Mouse (Mus musculus) CH12.LX (cell line): ENCODE results near the gene Dtnbp1. TPM values are rescaled to one million over a fixed set of nuclear protein-coding genes. Genes with fewer than 3 reads are reported as not detected.

ENCODE experiments used
- DNase-seq: peaks from one replicate; pipeline ENCODE4 v3.0.0-alpha.2; 2013; ENCODE audit errors: extremely low read depth
- H3K27ac ChIP-seq: 2 replicates; pipeline ENCODE4 v1.5.1; 2012; ENCODE audit warnings: low read depth, mild to moderate bottlenecking, control low read depth, moderate library complexity; ENCODE audit not compliant: insufficient read depth
- H3K27me3 ChIP-seq: replicated peaks from 2 replicates; pipeline ENCODE3; 2012; ENCODE audit warnings: inconsistent platforms
- H3K36me3 ChIP-seq, 2 experiments: replicated peaks in 1 of 2; 2 replicates each; pipeline versions ENCODE3 to v1.6.1; 2012; ENCODE audit warnings: inconsistent platforms in 1 of 2, low read length in 1 of 2, mild to moderate bottlenecking in 1 of 2, mixed read lengths in 1 of 2, moderate library complexity in 1 of 2; ENCODE audit not compliant: control insufficient read depth in 1 of 2, insufficient read depth in 1 of 2
- H3K4me1 ChIP-seq, 2 experiments: 2 replicates each; pipeline ENCODE4 v1.6.1; 2012; ENCODE audit warnings: inconsistent platforms in 1 of 2, moderate library complexity in 1 of 2; ENCODE audit not compliant: insufficient read depth in 2 of 2, control insufficient read depth in 1 of 2
- H3K4me2 ChIP-seq: 2 replicates; pipeline ENCODE4 v1.6.1; 2012; ENCODE audit warnings: low read depth, mild to moderate bottlenecking, control low read depth; ENCODE audit not compliant: poor library complexity, insufficient read depth, severe bottlenecking
- H3K4me3 ChIP-seq, 3 experiments: fragments of 150-350 bp in 1 of 3; sonication (generic) in 1 of 3; replicated peaks in 1 of 3; 2 replicates each; pipeline versions ENCODE3 to v1.5.1; 2011 to 2012; ENCODE audit warnings: low read depth in 2 of 3, low read length in 2 of 3, mild to moderate bottlenecking in 2 of 3, moderate library complexity in 2 of 3, control low read depth in 1 of 3, improper control_type of control experiment in 1 of 3, inconsistent platforms in 1 of 3, mixed read lengths in 1 of 3; ENCODE audit not compliant: poor library complexity in 1 of 3
- H3K79me2 ChIP-seq: replicated peaks from 2 replicates; pipeline ENCODE4 v1.6.1; 2012; ENCODE audit warnings: mild to moderate bottlenecking, moderate library complexity; ENCODE audit not compliant: control insufficient read depth, poor library complexity, insufficient read depth, severe bottlenecking; ENCODE audit errors: extremely low read depth
- H3K9ac ChIP-seq: 2 replicates; pipeline ENCODE4 v1.6.1; 2012; ENCODE audit warnings: low read depth, mild to moderate bottlenecking, control low read depth, moderate library complexity; ENCODE audit not compliant: insufficient read depth
- H3K9me3 ChIP-seq: replicated peaks from 2 replicates; pipeline ENCODE3; 2012; ENCODE audit warnings: low read length, inconsistent platforms, mixed read lengths
- BHLHE40 ChIP-seq: IDR thresholded peaks from 2 replicates; pipeline ENCODE4 v1.6.1; 2011; ENCODE audit warnings: mild to moderate bottlenecking, low read depth, low read length, improper control_type of control experiment
- ELF1 ChIP-seq: IDR thresholded peaks from 2 replicates; pipeline ENCODE4 v1.6.1; 2014; ENCODE audit warnings: low read depth, mild to moderate bottlenecking, inconsistent platforms, low read length, improper control_type of control experiment
- ETS1 ChIP-seq: conservative IDR thresholded peaks from 2 replicates; pipeline ENCODE4 v1.6.1; 2012; ENCODE audit warnings: low read depth, mild to moderate bottlenecking, inconsistent platforms, low read length, improper control_type of control experiment, moderate library complexity
- GABPA ChIP-seq: IDR thresholded peaks from 2 replicates; pipeline ENCODE4 v1.6.1; 2012; ENCODE audit warnings: low read depth, low read length, improper control_type of control experiment, inconsistent platforms; ENCODE audit not compliant: insufficient replicate concordance
- HCFC1 ChIP-seq: IDR thresholded peaks from 2 replicates; pipeline ENCODE4 v1.6.1; 2012; ENCODE audit warnings: low read depth, mild to moderate bottlenecking, inconsistent platforms, low read length, improper control_type of control experiment
- KAT2A ChIP-seq: IDR thresholded peaks from 2 replicates; pipeline ENCODE4 v1.6.1; 2012; ENCODE audit warnings: low read length, improper control_type of control experiment, inconsistent platforms; ENCODE audit not compliant: insufficient replicate concordance
- MAFK ChIP-seq: IDR thresholded peaks from 2 replicates; pipeline ENCODE4 v1.6.1; 2011; ENCODE audit warnings: low read length, improper control_type of control experiment; ENCODE audit not compliant: insufficient replicate concordance
- MAX ChIP-seq: IDR thresholded peaks from 2 replicates; pipeline ENCODE4 v1.6.1; 2011; ENCODE audit warnings: low read length, improper control_type of control experiment
- MAZ ChIP-seq: IDR thresholded peaks from 2 replicates; pipeline ENCODE4 v1.6.1; 2012; ENCODE audit warnings: low read depth, mild to moderate bottlenecking, inconsistent platforms, low read length, improper control_type of control experiment, moderate library complexity
- MEF2A ChIP-seq: IDR thresholded peaks from 2 replicates; pipeline ENCODE4 v1.6.1; 2014; ENCODE audit warnings: low read depth, mild to moderate bottlenecking, inconsistent platforms, low read length, improper control_type of control experiment, borderline replicate concordance
- MXI1 ChIP-seq: IDR thresholded peaks from 2 replicates; pipeline ENCODE4 v1.6.1; 2011; ENCODE audit warnings: mild to moderate bottlenecking, low read depth, low read length, improper control_type of control experiment
- NELFE ChIP-seq: IDR thresholded peaks from 2 replicates; pipeline ENCODE4 v1.6.1; 2011; ENCODE audit warnings: low read depth, low read length, improper control_type of control experiment
- NRF1 ChIP-seq: IDR thresholded peaks from 2 replicates; pipeline ENCODE4 v1.6.1; 2014; ENCODE audit warnings: low read depth, mild to moderate bottlenecking, inconsistent platforms, low read length, improper control_type of control experiment, moderate library complexity
- POLR2A ChIP-seq: IDR thresholded peaks from 2 replicates; pipeline ENCODE4 v1.6.1; 2011; ENCODE audit warnings: low read depth, mild to moderate bottlenecking, improper control_type of control experiment, low read length
- RAD21 ChIP-seq: IDR thresholded peaks from 2 replicates; pipeline ENCODE4 v1.6.1; 2011; ENCODE audit warnings: low read depth, mild to moderate bottlenecking, low read length, improper control_type of control experiment, moderate library complexity
- RCOR1 ChIP-seq: conservative IDR thresholded peaks from 2 replicates; pipeline ENCODE4 v1.6.1; 2012; ENCODE audit warnings: low read depth, mild to moderate bottlenecking, inconsistent platforms, low read length, improper control_type of control experiment
- SMC3 ChIP-seq: IDR thresholded peaks from 2 replicates; pipeline ENCODE4 v1.6.1; 2011; ENCODE audit warnings: low read depth, low read length, improper control_type of control experiment
- TBP ChIP-seq: conservative IDR thresholded peaks from 2 replicates; pipeline ENCODE4 v1.6.1; 2011; ENCODE audit warnings: low read depth, low read length, improper control_type of control experiment
- TCF12 ChIP-seq: IDR thresholded peaks from 2 replicates; pipeline ENCODE4 v1.6.1; 2014; ENCODE audit warnings: low read depth, mild to moderate bottlenecking, inconsistent platforms, low read length, improper control_type of control experiment
- USF2 ChIP-seq: conservative IDR thresholded peaks from 2 replicates; pipeline ENCODE4 v1.6.1; 2011; ENCODE audit warnings: low read depth, low read length, improper control_type of control experiment
- ZC3H11A ChIP-seq: IDR thresholded peaks from 2 replicates; pipeline ENCODE4 v1.6.1; 2012; ENCODE audit warnings: low read depth, mild to moderate bottlenecking, inconsistent platforms, low read length, improper control_type of control experiment
- ZKSCAN1 ChIP-seq: IDR thresholded peaks from 2 replicates; pipeline ENCODE4 v1.6.1; 2012; ENCODE audit warnings: low read depth, inconsistent platforms, low read length, improper control_type of control experiment, borderline replicate concordance
- ZMIZ1 ChIP-seq: IDR thresholded peaks from 2 replicates; pipeline ENCODE4 v1.6.1; 2012; ENCODE audit warnings: low read depth, mild to moderate bottlenecking, inconsistent platforms, low read length, improper control_type of control experiment
- dilution Hi-C: fragments of 300-500 bp; cut with MboI; formaldehyde crosslinking; loops from 2 replicates; pipeline ENCODE4 v1.14.3; 2020; ENCODE audit warnings: low sequenced_read_pairs; ENCODE audit not compliant: extremely low pct_unique_long_range_greater_than_20kb, extremely low pct_ligation_motif_present
- in situ Hi-C: fragments of 300-500 bp; cut with MboI; formaldehyde crosslinking; loops from 3 replicates; pipeline ENCODE4 v1.14.3; 2019; ENCODE audit warnings: low sequenced_read_pairs, low pct_ligation_motif_present, low pct_unique_long_range_greater_than_20kb, mixed read lengths
- polyA plus RNA-seq: library from polyadenylated mRNA; unstranded; fragments of >175 nt; gene quantifications from 2 replicates; pipeline ENCODE4 v1.2.1, GENCODE M21; 2012; ENCODE audit warnings: low read depth; ENCODE audit not compliant: insufficient read length
- total RNA-seq, 2 experiments: library from RNA; depleted of rRNA; stranded (reverse); fragments of 300-350 nt in 1 of 2; fragments of >200 nt in 1 of 2; gene quantifications; 2 replicates each; pipeline ENCODE4 v1.2.3; 2012 to 2014

Dtnbp1 gene
- total and polyA plus RNA-seq, 3 experiments: 32.4 to 69.2 (median 35.9) TPM

DNA sequence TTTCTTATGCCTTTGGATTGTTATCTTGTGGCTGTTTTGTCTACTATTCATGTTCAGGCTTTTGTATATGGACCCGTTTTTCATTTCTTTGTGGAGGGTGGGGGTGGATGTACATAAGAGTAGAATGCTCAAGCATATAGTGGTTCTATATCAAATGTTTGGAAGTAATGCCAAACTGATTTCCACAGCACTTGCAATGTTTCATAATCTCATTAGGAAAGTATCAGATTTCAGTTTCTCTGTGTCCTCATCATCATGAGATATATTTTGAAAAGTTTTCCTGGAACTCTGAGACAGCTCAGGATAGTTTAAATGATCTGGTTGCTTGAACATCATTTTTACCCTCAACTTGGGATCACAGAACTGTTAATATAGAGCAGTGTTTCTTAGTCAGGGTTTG lies 27.8 kb upstream of the Dtnbp1 start:
- no peaks in the 10 kb centered on the region for H3K36me3 ChIP-seq
- peaks cover 0 to 5% of the 10 kb centered on the region in 2 experiments; a peak in 1 of 4 replicates for H3K4me1 ChIP-seq
- H3K4me2 ChIP-seq: no peak overlapping the region
- DNase-seq: no peak
- no peak overlapping the region for H3K4me3 ChIP-seq
- no peaks in the 10 kb centered on the region for H3K79me2 ChIP-seq
- H3K27me3 ChIP-seq: no peaks in the 10 kb centered on the region
- dilution Hi-C loops: no loop called here
- no peak overlapping the region for H3K9ac ChIP-seq
- in situ Hi-C loops: loop anchor here (5.0 kb wide), 1 partner anchor 453 kb away; no protein-coding TSS in a partner anchor
- no peaks in the 10 kb centered on the region for H3K9me3 ChIP-seq
- TF ChIP-seq MEF2A (no peak), RCOR1 (no peak), SMC3 (no peak), KAT2A (no peak), RAD21 (no peak), MAZ (no peak), POLR2A (no peak), BHLHE40 (no peak), MXI1 (no peak), MAFK (no peak), TBP (no peak), USF2 (no peak), ZC3H11A (no peak), MAX (no peak), GABPA (no peak), NELFE (no peak), ELF1 (no peak), ETS1 (no peak), NRF1 (no peak)
- TF ChIP-seq, all 38 proteins: peak for 0
- H3K27ac ChIP-seq: no peak overlapping the region

DNA sequence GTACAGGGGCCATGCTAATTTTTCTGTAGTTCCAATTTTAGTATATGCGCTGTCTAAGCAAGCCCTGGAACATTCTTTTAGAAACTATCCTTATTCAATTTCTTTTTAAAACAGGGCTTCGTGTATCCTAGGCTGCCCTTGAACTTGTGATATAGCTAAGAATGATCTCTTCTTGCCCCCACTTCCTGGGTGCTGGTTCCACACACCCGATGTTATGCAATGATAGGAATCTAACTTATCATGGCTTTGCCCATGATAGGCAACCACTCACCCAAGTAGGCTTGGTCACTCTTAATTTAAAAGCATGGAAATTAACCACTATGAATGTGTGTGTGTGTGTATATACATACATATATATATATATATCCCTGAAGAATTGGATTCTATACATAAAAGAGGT lies 24.3 kb upstream of the Dtnbp1 start:
- no peaks in the 10 kb centered on the region for H3K36me3 ChIP-seq
- dilution Hi-C loops (no loop called here), in situ Hi-C loops (no loop called here)
- no peaks in the 10 kb centered on the region for H3K9me3 ChIP-seq
- H3K27ac ChIP-seq: no peak overlapping the region
- TF ChIP-seq TCF12: no peak
- TF ChIP-seq POLR2A: no peak
- TF ChIP-seq ZMIZ1: no peak
- no peak for TF ChIP-seq HCFC1
- no peak for TF ChIP-seq ZKSCAN1
- no peak for TF ChIP-seq NRF1
- H3K4me1 ChIP-seq: peaks cover 0 to 3% of the 10 kb centered on the region in 2 experiments; a peak in 1 of 4 replicates
- H3K27me3 ChIP-seq: no peaks in the 10 kb centered on the region
- H3K4me3 ChIP-seq: no peak overlapping the region
- DNase-seq: no peak
- H3K79me2 ChIP-seq: no peaks in the 10 kb centered on the region
- H3K9ac ChIP-seq: no peak overlapping the region
- H3K4me2 ChIP-seq: no peak overlapping the region
